ENCODE assay signal across 8 mouse cellular contexts in genomic region chr8:119840905-119841411, GRCm38 (mm10). TPM values are rescaled to one million over a fixed set of nuclear protein-coding genes. Genes with fewer than 3 reads are reported as not detected.
A peak's percentile ranks its signal among the peaks of the same experiment; 100 is the strongest.
DNase-seq lines count a peak whose midpoint lies in the region; ATAC-seq and TF ChIP-seq lines count a peak whose summit lies in the region.

No protein-coding gene starts in this region.

- no peak for TF ChIP-seq CTCF in spleen, adult 2 months (IDR thresholded peaks at IDR 0.05; ENCODE audit: extremely low read depth, insufficient read depth, insufficient read length, insufficient replicate concordance)
- no peak for TF ChIP-seq CTCF in kidney, adult 2 months (conservative IDR thresholded peaks at IDR 0.05; ENCODE audit: insufficient read depth, insufficient read length, low read depth, low read length)

- peaks cover 18% of the 10 kb centered on the region; the same call in 1 of the 2 replicates for H3K4me1 ChIP-seq in spleen, adult 2 months (ENCODE audit: control insufficient read depth, insufficient read depth, insufficient read length)
- H3K4me1 ChIP-seq in embryonic facial prominence, embryonic 12.5 days = peaks cover 38% of the 10 kb centered on the region
- H3K4me1 ChIP-seq in kidney, adult 2 months (ENCODE audit: control insufficient read depth, insufficient read depth, low read length) = peaks cover 23% of the 10 kb centered on the region
- peaks cover 33% of the 10 kb centered on the region for H3K4me1 ChIP-seq in midbrain, embryonic 11.5 days (ENCODE audit: control insufficient read depth, insufficient read depth, low read length)

- no peak for DNase-seq in spleen, adult 2 months (ENCODE audit: low read depth in 1 of 2, low spot score in 2 of 2)
- DNase-seq in spleen, postnatal 14 days (ENCODE audit: low spot score in 2 of 2) = no peak
- DNase-seq in kidney, adult 2 months = peak; percentile 89
- peak; percentile 92 for DNase-seq in midbrain, embryonic 11.5 days (ENCODE audit: low spot score, missing footprints)
- DNase-seq in ovary, postnatal 36 days (ENCODE audit: low spot score) = no peak
- no peak for DNase-seq in adrenal gland, postnatal 4 days (ENCODE audit: low spot score in 2 of 2)

- peak overlapping the region; percentile 50 for H3K9ac ChIP-seq in embryonic facial prominence, embryonic 12.5 days
- H3K9ac ChIP-seq in midbrain, embryonic 11.5 days (ENCODE audit: low read length) = peak overlapping the region; percentile 70

- H3K4me3 ChIP-seq in spleen, adult 2 months (ENCODE audit: extremely low read depth, insufficient read depth, insufficient read length) = peak overlapping the region; percentile 65
- peak overlapping the region; percentile 62 for H3K4me3 ChIP-seq in embryonic facial prominence, embryonic 12.5 days
- H3K4me3 ChIP-seq in kidney, adult 2 months (ENCODE audit: insufficient read depth, low read depth, low read length) = peak overlapping the region; percentile 97
- peak overlapping the region; percentile 68 for H3K4me3 ChIP-seq in midbrain, embryonic 11.5 days (ENCODE audit: low read depth, low read length)

- ATAC-seq in embryonic facial prominence, embryonic 12.5 days (ENCODE audit: insufficient number of reproducible peaks, insufficient read depth, low FRiP score, low TSS enrichment) = peak; percentile 17; the same call in 1 of the 2 replicates
- ATAC-seq in midbrain, embryonic 11.5 days (ENCODE audit: low FRiP score) = peak; percentile 60
- no peak for ATAC-seq in granulocyte monocyte progenitor cell, adult 5-6 weeks (replicated peaks; ENCODE audit: poor library complexity, severe bottlenecking)

- H3K4me2 ChIP-seq in embryonic facial prominence, embryonic 12.5 days (replicated peaks) = peak overlapping the region; percentile 89
- peak overlapping the region; percentile 84 for H3K4me2 ChIP-seq in midbrain, embryonic 11.5 days

- no peak for TF ChIP-seq POLR2A in spleen, adult 2 months (IDR thresholded peaks at IDR 0.05; ENCODE audit: low read depth, low read length)
- no peak for TF ChIP-seq POLR2A in kidney, adult 2 months (IDR thresholded peaks at IDR 0.05; ENCODE audit: low read depth, low read length)

- 61% methylated on average over 8 of the region's 8 CpGs for WGBS in spleen, adult 2 months
- WGBS in embryonic facial prominence, embryonic 12.5 days = 9% methylated on average over 8 of the region's 8 CpGs
- 31% methylated on average over 8 of the region's 8 CpGs for WGBS in kidney, adult 2 months
- WGBS in midbrain, embryonic 11.5 days = 8% methylated on average over 8 of the region's 8 CpGs

- H3K27ac ChIP-seq in spleen, adult 2 months (ENCODE audit: insufficient read depth, low read length) = peak overlapping the region; percentile 61
- H3K27ac ChIP-seq in embryonic facial prominence, embryonic 12.5 days = peak overlapping the region; percentile 73
- peak overlapping the region; percentile 87 for H3K27ac ChIP-seq in kidney, adult 2 months (ENCODE audit: insufficient read depth, low read depth, low read length)
- peak overlapping the region; percentile 28; the same call in 1 of the 2 replicates for H3K27ac ChIP-seq in midbrain, embryonic 11.5 days (ENCODE audit: low read depth, low read length)

- H3K9me3 ChIP-seq in embryonic facial prominence, embryonic 12.5 days = no peaks in the 10 kb centered on the region
- H3K9me3 ChIP-seq in midbrain, embryonic 11.5 days (ENCODE audit: control insufficient read depth, low read length) = no peaks in the 10 kb centered on the region

- no peaks in the 10 kb centered on the region for H3K27me3 ChIP-seq in spleen, adult 2 months (ENCODE audit: control insufficient read depth, insufficient read depth, low read length)
- 0 out of 2 replicates have a peak, but pooled peaks cover 4% of the 10 kb centered on the region for H3K27me3 ChIP-seq in embryonic facial prominence, embryonic 12.5 days
- no peaks in the 10 kb centered on the region for H3K27me3 ChIP-seq in kidney, adult 2 months (replicated peaks; ENCODE audit: control insufficient read depth, insufficient read depth, low read length)
- no peaks in the 10 kb centered on the region for H3K27me3 ChIP-seq in midbrain, embryonic 11.5 days (ENCODE audit: control insufficient read depth, insufficient read depth, low read length)

- H3K36me3 ChIP-seq in spleen, adult 2 months (ENCODE audit: control insufficient read depth, insufficient read depth, low read length) = peaks cover 3% of the 10 kb centered on the region; the same call in 1 of the 2 replicates
- no peaks in the 10 kb centered on the region for H3K36me3 ChIP-seq in embryonic facial prominence, embryonic 12.5 days
- no peaks in the 10 kb centered on the region for H3K36me3 ChIP-seq in kidney, adult 2 months (ENCODE audit: control insufficient read depth, insufficient read depth, low read length)
- H3K36me3 ChIP-seq in midbrain, embryonic 11.5 days (ENCODE audit: control insufficient read depth, insufficient read depth, low read length) = no peaks in the 10 kb centered on the region

RNA-seq across cellular contexts. Expression of gene Cotl1, which starts 0.6 kb away (rescaled TPM):
- polyA plus RNA-seq in spleen, adult 2 months (2012; rRNA removed) = 606 and 770 TPM in 2 replicates
- polyA plus RNA-seq in embryonic facial prominence, embryonic 12.5 days (2016; fragmentation: Nextera tagmentation; extraction: Ambion mirVana) = 85.9 and 130 TPM in 2 replicates
- polyA plus RNA-seq in kidney, adult 2 months (2012; rRNA removed) = 427 and 463 TPM in 2 replicates
- 411 and 445 TPM in 2 replicates for polyA plus RNA-seq in midbrain, embryonic 11.5 days (2014; fragmentation: Nextera tagmentation; extraction: Ambion mirVana)
- total RNA-seq in granulocyte monocyte progenitor cell, adult 5-6 weeks (2014; fragmentation: Nextera tagmentation) = 136 and 152 TPM in 2 replicates
- 127 and 150 TPM in 2 replicates for total RNA-seq in granulocyte monocyte progenitor cell, adult 5-6 weeks (2017)
- total RNA-seq in adrenal gland, postnatal 4 days (2021) = 100 to 1,000 TPM in 1 of 2 experiments, 10 to 100 TPM in 1; 95.9 to 114 TPM

RNA-seq across cellular contexts. Expression of gene Klhl36, which starts 21.1 kb away (rescaled TPM):
- polyA plus RNA-seq in spleen, adult 2 months (2012; rRNA removed) = 27.2 and 54.6 TPM in 2 replicates
- polyA plus RNA-seq in embryonic facial prominence, embryonic 12.5 days (2016; fragmentation: Nextera tagmentation; extraction: Ambion mirVana) = 11.0 and 12.5 TPM in 2 replicates
- polyA plus RNA-seq in kidney, adult 2 months (2012; rRNA removed) = 37.7 and 52.4 TPM in 2 replicates
- 8.2 and 10.2 TPM in 2 replicates for polyA plus RNA-seq in midbrain, embryonic 11.5 days (2014; fragmentation: Nextera tagmentation; extraction: Ambion mirVana)
- 2.5 and 5.3 TPM in 2 replicates for total RNA-seq in granulocyte monocyte progenitor cell, adult 5-6 weeks (2014; fragmentation: Nextera tagmentation)
- total RNA-seq in granulocyte monocyte progenitor cell, adult 5-6 weeks (2017) = 3.5 and 6.7 TPM in 2 replicates
- total RNA-seq in adrenal gland, postnatal 4 days (2021) = 10 to 100 TPM; 15.7 to 18.8 TPM

Comparison
In these comparisons a context has a peak if more than half of its experiments do, and no peak if none do; other contexts are left out.
1. DNase-seq: peak in kidney, adult 2 months (single experiment) and midbrain, embryonic 11.5 days (single experiment); none in spleen, adult 2 months (0 of 2), spleen, postnatal 14 days (0 of 2), ovary, postnatal 36 days (single experiment) and adrenal gland, postnatal 4 days (0 of 2).
2. H3K27ac ChIP-seq: peak in every context shown above with its lines; median percentile 87 in kidney, adult 2 months; 73 in embryonic facial prominence, embryonic 12.5 days; 61 in spleen, adult 2 months; 28 in midbrain, embryonic 11.5 days.
3. Peak in every context shown above with its lines, with median percentiles within 50 percentile points of each other: H3K4me3 ChIP-seq.